9 mouse cellular contexts compared by ENCODE assay signal in the genomic region with DNA sequence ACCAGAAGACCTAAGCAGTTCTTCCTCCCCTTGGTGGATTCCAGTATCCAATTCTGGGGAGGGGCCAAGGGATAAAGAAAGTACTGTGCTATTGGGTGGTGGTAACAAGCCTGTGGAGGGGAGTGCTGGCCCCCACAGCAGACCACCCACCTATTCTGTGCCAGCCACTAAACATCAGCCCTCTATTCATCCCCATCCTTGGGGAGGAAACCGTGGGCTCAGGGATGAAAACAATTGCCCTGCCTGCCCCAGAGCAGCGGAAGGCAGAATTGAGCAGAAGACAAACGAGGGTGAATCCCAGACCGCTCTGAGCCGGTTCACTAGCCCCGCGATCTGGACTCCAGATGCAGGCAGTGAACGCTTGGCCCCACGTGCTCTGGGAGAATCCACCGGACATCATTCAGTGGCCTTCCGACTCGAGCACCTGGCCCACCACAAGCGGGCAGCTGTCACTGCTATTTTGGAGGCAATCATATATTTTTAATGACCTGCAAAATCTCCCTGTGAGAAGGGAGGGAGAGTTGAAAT.
A peak's percentile ranks its signal among the peaks of the same experiment; 100 is the strongest.
DNase-seq lines count a peak whose midpoint lies in the region; ATAC-seq and TF ChIP-seq lines count a peak whose summit lies in the region.
"Had no signal": no experiment of that assay in that cellular context is flagged by ENCODE, and none has a peak within 500 bp of the region (broad histone marks: within the 10 kb centered on the region; RNA-seq: fewer than 3 reads in every experiment).

No protein-coding gene starts in this region.

- no peaks in the 10 kb centered on the region for H3K79me2 ChIP-seq in myocyte (ENCODE audit: control insufficient read depth, insufficient read depth)

- no peak overlapping the region for H3K4me2 ChIP-seq in forebrain, postnatal 0 days (ENCODE audit: low read depth)
- peak overlapping the region; percentile 8; the same call in 1 of the 2 replicates for H3K4me2 ChIP-seq in hindbrain, embryonic 16.5 days (ENCODE audit: low read length)
- H3K4me2 ChIP-seq in myocyte (ENCODE audit: low read depth), result peak overlapping the region; percentile 12
- H3K4me2 ChIP-seq: stomach, embryonic 15.5 days had no signal

- no peaks in the 10 kb centered on the region for H3K9me3 ChIP-seq in forebrain, embryonic 10.5 days
- H3K9me3 ChIP-seq in forebrain, postnatal 0 days (ENCODE audit: low read length), result no peaks in the 10 kb centered on the region
- no peaks in the 10 kb centered on the region; the same call in 1 of the 2 replicates for H3K9me3 ChIP-seq in hindbrain, embryonic 16.5 days (ENCODE audit: control insufficient read depth, low read length)
- H3K9me3 ChIP-seq: stomach, embryonic 15.5 days had no signal

- H3K36me3 ChIP-seq in forebrain, embryonic 10.5 days (replicated peaks), result no peaks in the 10 kb centered on the region
- no peaks in the 10 kb centered on the region for H3K36me3 ChIP-seq in forebrain, postnatal 0 days (ENCODE audit: insufficient read depth)
- H3K36me3 ChIP-seq in hindbrain, embryonic 16.5 days (ENCODE audit: control insufficient read depth, insufficient read depth, low read length), result no peaks in the 10 kb centered on the region
- no peaks in the 10 kb centered on the region for H3K36me3 ChIP-seq in myocyte (ENCODE audit: control insufficient read depth, insufficient read depth)
- H3K36me3 ChIP-seq: stomach, embryonic 15.5 days had no signal

- DNase-seq in forebrain, embryonic 10.5 days (ENCODE audit: extremely low spot score, low spot score), result peak; percentile 56
- DNase-seq in forebrain, postnatal 0 days, result no peak
- DNase-seq in embryo, embryonic 9.5 days (ENCODE audit: extremely low spot score), result peak; percentile 59
- no peak for DNase-seq in ovary, postnatal 14 days (ENCODE audit: low spot score)
- DNase-seq in heart, postnatal 14 days, result no peak

- TF ChIP-seq CTCF in forebrain, postnatal 0 days (IDR thresholded peaks at IDR 0.05; ENCODE audit: low read depth), result no peak

- peak overlapping the region; percentile 14; the same call in 1 of the 2 replicates for H3K4me3 ChIP-seq in forebrain, embryonic 10.5 days
- H3K4me3 ChIP-seq in forebrain, postnatal 0 days (ENCODE audit: low read depth, low read length), result no peak overlapping the region
- no peak overlapping the region for H3K4me3 ChIP-seq in hindbrain, embryonic 16.5 days (ENCODE audit: low read length)
- no peak overlapping the region for H3K4me3 ChIP-seq in myocyte
- H3K4me3 ChIP-seq: stomach, embryonic 15.5 days had no signal

- WGBS in forebrain, embryonic 10.5 days, result 4% methylated on average over 13 of the region's 13 CpGs
- WGBS in forebrain, postnatal 0 days, result 7% methylated on average over 13 of the region's 13 CpGs
- 1% methylated on average over 13 of the region's 13 CpGs for WGBS in hindbrain, embryonic 16.5 days

- no peak for ATAC-seq in forebrain, postnatal 0 days
- peak; percentile 77 for ATAC-seq in hindbrain, embryonic 16.5 days
- no peak for ATAC-seq in erythroblast, adult 5-6 weeks (replicated peaks; ENCODE audit: low FRiP score, poor library complexity, severe bottlenecking)

- intact Hi-C loops in heart, postnatal 14 days (cut with DNase I), result no loop called here

- peaks cover 14% of the 10 kb centered on the region for H3K27me3 ChIP-seq in forebrain, embryonic 10.5 days (ENCODE audit: poor library complexity, severe bottlenecking)
- no peaks in the 10 kb centered on the region for H3K27me3 ChIP-seq in forebrain, postnatal 0 days (ENCODE audit: insufficient read depth, low read length)
- no peaks in the 10 kb centered on the region; the same call in 1 of the 2 replicates for H3K27me3 ChIP-seq in hindbrain, embryonic 16.5 days (replicated peaks; ENCODE audit: control insufficient read depth, insufficient read depth, low read length)
- H3K27me3 ChIP-seq in myocyte (ENCODE audit: control insufficient read depth, insufficient read depth, insufficient read length), result no peaks in the 10 kb centered on the region
- H3K27me3 ChIP-seq: stomach, embryonic 15.5 days had no signal

- peaks cover 17% of the 10 kb centered on the region for H3K4me1 ChIP-seq in forebrain, embryonic 10.5 days
- H3K4me1 ChIP-seq in forebrain, postnatal 0 days (ENCODE audit: insufficient read depth), result no peaks in the 10 kb centered on the region
- no peaks in the 10 kb centered on the region for H3K4me1 ChIP-seq in hindbrain, embryonic 16.5 days (ENCODE audit: control insufficient read depth, insufficient read depth, low read depth, low read length)
- H3K4me1 ChIP-seq: stomach, embryonic 15.5 days had no signal

- H3K27ac ChIP-seq in forebrain, embryonic 10.5 days, result peak overlapping the region; percentile 70
- H3K27ac ChIP-seq in forebrain, postnatal 0 days (ENCODE audit: low read depth, low read length), result no peak overlapping the region
- H3K27ac ChIP-seq in hindbrain, embryonic 16.5 days (ENCODE audit: low read depth, low read length), result peak overlapping the region; percentile 25; the same call in 1 of the 2 replicates
- H3K27ac ChIP-seq: stomach, embryonic 15.5 days had no signal

- no peak overlapping the region for H3K9ac ChIP-seq in forebrain, postnatal 0 days
- H3K9ac ChIP-seq in hindbrain, embryonic 16.5 days (ENCODE audit: low read depth, low read length), result no peak overlapping the region
- H3K9ac ChIP-seq: stomach, embryonic 15.5 days had no signal

- H3ac ChIP-seq in myocyte (ENCODE audit: control insufficient read depth, insufficient read length), result no peak overlapping the region

- TF ChIP-seq POLR2A in myocyte (IDR thresholded peaks at IDR 0.05; ENCODE audit: insufficient read length, low read depth), result no peak

TF ChIP-seq in myocyte, 11 proteins besides CTCF, POLR2A, EP300 and RAD21:
- peak; percentile 51 to 85 (median 70) for TF ChIP-seq MYOG (IDR thresholded peaks at IDR 0.05; ENCODE audit: control insufficient read depth in 1 of 3, insufficient read depth in 1 of 3, insufficient read length in 2 of 3, low read depth in 2 of 3)
- peak; percentile 21 for TF ChIP-seq TCF3 (IDR thresholded peaks at IDR 0.05; ENCODE audit: insufficient read length, low read depth)
- peak; percentile 32 to 92 (median 66) for TF ChIP-seq MYOD1 (IDR thresholded peaks at IDR 0.05; ENCODE audit: control insufficient read depth in 1 of 3, insufficient read length in 2 of 3, low read depth in 2 of 3)
- TF ChIP-seq E2F4 (IDR thresholded peaks at IDR 0.05; ENCODE audit: insufficient read depth), result no peak
TF ChIP-seq in myocyte: peak in this region for 3.

Comparison
In these comparisons a context has a peak if more than half of its experiments do, and no peak if none do; other contexts are left out.
1. DNase-seq: peak in forebrain, embryonic 10.5 days (single experiment) and embryo, embryonic 9.5 days (single experiment); none in forebrain, postnatal 0 days (single experiment), ovary, postnatal 14 days (single experiment) and heart, postnatal 14 days (0 of 2).